Mouse (Mus musculus) limb, embryonic 12.5 days (tissue): ENCODE measurements around the gene Enox1. TPM values are rescaled to one million over a fixed set of nuclear protein-coding genes. Genes with fewer than 3 reads are reported as not detected.
"Not testable (repeated sequence)": the region's sequence is repeated elsewhere in the genome, so short reads cannot be mapped to it uniquely, and the experiment has no call there.

Experiments
- ATAC-seq: fragments of 200-750 bp; cut with Nextera tagmentation; 2 replicates; pipeline ENCODE4 v1.8.0; 2017; ENCODE audit warnings: low read depth, moderate TSS enrichment; ENCODE audit not compliant: insufficient number of reproducible peaks, insufficient read depth, low FRiP score, low TSS enrichment
- H3K27ac ChIP-seq: fragments of 300-500 bp; sonication (generic); 2 replicates; pipeline ENCODE4 v1.5.1; 2016; ENCODE audit warnings: mild to moderate bottlenecking, moderate library complexity
- H3K27me3 ChIP-seq: fragments of 300-500 bp; sonication (generic); 2 replicates; pipeline ENCODE4 v1.6.1; 2016; ENCODE audit warnings: mild to moderate bottlenecking, moderate library complexity
- H3K36me3 ChIP-seq: fragments of 300-500 bp; sonication (generic); 2 replicates; pipeline ENCODE4 v1.6.1; 2016; ENCODE audit warnings: mild to moderate bottlenecking, moderate library complexity
- H3K4me1 ChIP-seq: fragments of 300-500 bp; sonication (generic); replicated peaks from 2 replicates; pipeline ENCODE4 v1.6.1; 2016
- H3K4me2 ChIP-seq: fragments of 300-500 bp; sonication (generic); 2 replicates; pipeline ENCODE4 v1.6.1; 2016; ENCODE audit warnings: mild to moderate bottlenecking, moderate library complexity
- H3K4me3 ChIP-seq: fragments of 300-500 bp; sonication (generic); replicated peaks from 2 replicates; pipeline ENCODE4 v1.5.1; 2016; ENCODE audit warnings: mild to moderate bottlenecking
- H3K9ac ChIP-seq: fragments of 300-500 bp; sonication (generic); replicated peaks from 2 replicates; pipeline ENCODE4 v1.6.1; 2016; ENCODE audit warnings: mild to moderate bottlenecking, moderate library complexity
- H3K9me3 ChIP-seq: fragments of 300-500 bp; sonication (generic); 2 replicates; pipeline ENCODE4 v1.6.1; 2016; ENCODE audit warnings: mild to moderate bottlenecking, moderate library complexity
- WGBS: fragments of 180-500 bp; shearing (Covaris S2); methylation state at CpG from one replicate; pipeline ENCODE4 v1.1.7; 2016; 5-methylcytosine and 5-hydroxymethylcytosine counted together
- polyA plus RNA-seq: library from polyadenylated mRNA; unstranded; fragments of >200 nt; fragmentation: Nextera tagmentation; extraction: Ambion mirVana; gene quantifications from 2 replicates; pipeline ENCODE4 v1.2.1, GENCODE M21; 2016

Gene Enox1
- polyA plus RNA-seq, 1 experiment from 2014 or later = 12.9 TPM

DNA sequence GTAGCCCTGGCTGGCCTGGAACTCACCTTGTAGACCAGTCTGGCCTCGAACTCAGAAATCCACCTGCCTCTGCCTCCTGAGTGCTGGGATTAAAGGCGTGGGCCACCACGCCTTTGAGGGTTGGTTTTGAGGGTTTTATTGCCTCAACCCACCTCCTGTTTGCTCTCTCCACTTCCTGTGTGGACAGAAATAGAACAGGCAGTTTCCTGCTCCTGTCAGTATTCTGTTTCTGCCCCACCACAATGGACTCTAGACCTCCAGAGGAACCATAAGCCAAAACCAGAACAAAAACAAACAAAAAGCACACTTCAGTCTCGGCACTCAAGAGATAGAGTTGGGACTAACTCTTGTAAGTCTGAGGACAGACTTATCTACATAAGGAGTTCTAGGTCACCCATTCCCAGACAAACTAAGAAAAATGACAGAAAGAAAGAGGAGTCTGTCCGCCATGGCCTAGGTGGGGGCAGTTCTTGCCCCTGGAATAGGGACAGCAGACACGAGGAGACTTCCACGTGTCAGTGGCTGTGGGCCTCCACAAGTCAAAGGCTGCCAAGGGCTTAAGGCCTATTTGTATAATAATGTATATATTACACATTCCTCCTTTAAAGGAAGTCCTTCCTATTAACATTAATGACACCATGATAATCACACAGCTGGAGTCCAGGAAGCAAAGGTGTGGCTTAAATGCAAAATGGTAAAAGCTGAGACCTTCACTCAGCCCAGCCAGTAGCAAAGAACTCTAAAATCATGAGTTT, 362.6 kb downstream of the Enox1 start:
- Histone ChIP-seq H3K4me1 (no peaks in the 10 kb centered on the region), H3K9me3 (no peaks in the 10 kb centered on the region), H3K36me3 (no peaks in the 10 kb centered on the region), H3K4me2 (no peak overlapping the region), H3K9ac (no peak overlapping the region), H3K27me3 (no peaks in the 10 kb centered on the region), H3K4me3 (no peak overlapping the region), H3K27ac (no peak overlapping the region)
- WGBS = 77% methylated on average over 7 of the region's 7 CpGs
- ATAC-seq = no peak

DNA sequence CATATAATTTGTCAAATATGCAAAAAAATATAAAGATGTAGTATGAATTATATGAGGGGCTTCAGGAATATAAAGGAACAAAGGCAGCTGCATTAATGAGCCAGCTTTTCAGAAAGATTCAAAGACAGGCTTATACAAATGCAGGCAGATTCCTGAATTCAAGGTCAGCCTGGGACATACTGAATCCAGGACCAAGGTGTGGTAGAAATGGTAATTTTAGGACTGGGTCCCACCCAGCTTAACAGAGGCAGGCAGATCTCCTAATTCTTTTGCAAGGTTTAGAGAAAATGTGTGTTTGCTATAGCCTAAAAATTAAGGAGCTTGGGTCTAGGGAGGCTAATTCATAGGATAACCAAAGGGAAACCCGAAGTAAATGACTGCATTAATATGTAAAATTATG, 363.1 kb downstream of the Enox1 start:
- Histone ChIP-seq H3K27ac (no peak overlapping the region), H3K4me2 (no peak overlapping the region), H3K36me3 (no peaks in the 10 kb centered on the region), H3K4me3 (no peak overlapping the region), H3K27me3 (no peaks in the 10 kb centered on the region), H3K9ac (no peak overlapping the region), H3K4me1 (no peaks in the 10 kb centered on the region), H3K9me3 (no peaks in the 10 kb centered on the region)
- ATAC-seq = no peak
- WGBS = 84% methylated on average over 1 of the region's 1 CpGs

DNA sequence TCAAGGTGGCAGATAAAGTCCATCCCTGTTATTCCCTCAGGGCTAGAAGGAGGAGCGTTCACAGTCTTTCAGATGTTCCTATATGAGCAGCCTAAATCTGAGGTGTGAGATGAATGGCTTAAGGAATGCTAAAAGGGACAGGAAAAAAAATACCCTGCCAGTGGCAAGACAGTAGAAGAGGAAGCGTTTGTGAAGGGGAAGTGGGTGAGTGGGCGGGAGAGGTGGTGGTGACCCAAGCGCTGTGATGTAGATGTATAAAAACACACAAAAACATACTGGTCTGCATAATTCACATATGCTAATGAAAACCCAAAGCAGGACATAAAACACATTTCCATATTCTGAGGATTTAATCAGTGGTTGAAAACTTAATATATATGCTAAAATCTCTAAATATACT, 367.7 kb downstream of the Enox1 start:
- Histone ChIP-seq H3K27ac (no peak overlapping the region), H3K4me2 (no peak overlapping the region), H3K9ac (no peak overlapping the region), H3K27me3 (no peaks in the 10 kb centered on the region), H3K4me3 (no peak overlapping the region), H3K36me3 (no peaks in the 10 kb centered on the region), H3K9me3 (no peaks in the 10 kb centered on the region), H3K4me1 (no peaks in the 10 kb centered on the region)
- ATAC-seq = no peak
- 92% methylated on average over 4 of the region's 4 CpGs for WGBS

DNA sequence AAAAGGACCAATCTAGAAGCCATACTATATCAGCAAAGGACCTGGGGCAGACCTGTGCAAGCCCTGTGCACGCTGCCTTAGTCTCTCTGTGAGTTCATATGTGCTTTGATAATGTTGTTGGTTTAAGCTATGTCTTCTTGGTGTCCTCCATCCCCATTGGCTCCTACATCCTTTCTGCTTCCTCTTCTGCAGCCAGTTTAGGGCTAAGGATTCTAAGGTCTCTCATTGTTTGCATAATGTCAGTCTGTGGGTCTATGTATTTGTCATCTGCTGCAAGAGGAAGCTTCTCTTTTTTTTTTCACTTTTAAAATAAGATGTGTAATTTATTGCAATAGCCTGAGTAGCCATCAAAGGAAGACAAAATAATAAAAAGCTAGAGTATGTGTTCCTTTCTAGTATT, 369.7 kb downstream of the Enox1 start:
- H3K9ac ChIP-seq = no peak overlapping the region
- WGBS = 87% methylated on average over 1 of the region's 1 CpGs
- no peak for ATAC-seq
- no peaks in the 10 kb centered on the region for H3K9me3 ChIP-seq
- H3K27ac ChIP-seq = no peak overlapping the region
- H3K4me2 ChIP-seq = no peak overlapping the region
- H3K27me3 ChIP-seq = no peaks in the 10 kb centered on the region
- H3K4me3 ChIP-seq = no peak overlapping the region
- no peaks in the 10 kb centered on the region for H3K4me1 ChIP-seq
- no peaks in the 10 kb centered on the region for H3K36me3 ChIP-seq

DNA sequence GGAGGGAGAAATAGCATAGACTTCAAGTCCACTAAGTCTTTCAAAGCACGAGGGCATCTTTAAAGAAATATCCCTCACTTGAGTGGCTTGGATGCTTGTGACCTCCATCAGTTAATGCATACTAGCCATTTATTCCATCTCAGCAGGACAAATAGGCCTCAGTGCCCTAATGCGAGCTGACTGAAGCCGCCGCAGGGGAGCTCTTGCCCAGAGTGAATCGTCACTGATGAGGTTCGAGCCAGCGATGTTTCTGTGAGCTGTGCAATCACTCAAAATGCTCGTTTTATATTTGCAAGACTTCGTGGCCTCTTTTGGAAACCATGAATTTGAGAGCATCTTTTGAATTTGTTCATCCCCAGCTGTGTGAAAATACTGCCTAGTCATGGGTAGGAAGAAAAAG, 372.6 kb downstream of the Enox1 start:
- Histone ChIP-seq H3K36me3 (no peaks in the 10 kb centered on the region), H3K9ac (no peak overlapping the region), H3K4me3 (no peak overlapping the region), H3K9me3 (no peaks in the 10 kb centered on the region), H3K27me3 (no peaks in the 10 kb centered on the region), H3K27ac (no peak overlapping the region), H3K4me1 (no peaks in the 10 kb centered on the region), H3K4me2 (no peak overlapping the region)
- WGBS = 88% methylated on average over 9 of the region's 9 CpGs
- ATAC-seq = no peak

DNA sequence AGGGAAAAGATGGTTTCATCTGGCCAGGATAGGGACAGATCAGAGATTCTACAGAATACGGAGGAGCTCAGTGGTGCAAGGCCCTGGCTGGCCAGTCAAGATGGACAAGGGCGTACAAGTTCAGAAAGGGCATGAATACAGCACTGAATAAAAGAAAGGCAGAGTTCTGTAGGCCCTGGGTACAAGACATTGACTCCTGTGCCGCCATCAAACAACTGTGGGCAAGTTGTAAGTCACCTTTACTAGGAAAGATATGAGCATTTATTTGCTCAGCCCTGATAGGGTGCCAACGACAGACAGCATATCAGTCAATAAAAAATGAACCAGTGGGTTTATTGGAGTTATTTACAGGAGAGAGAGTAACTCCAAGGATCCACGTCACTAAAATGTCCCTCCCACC, 373.1 kb downstream of the Enox1 start:
- Histone ChIP-seq H3K36me3 (no peaks in the 10 kb centered on the region), H3K27ac (no peak overlapping the region), H3K9ac (no peak overlapping the region), H3K4me3 (no peak overlapping the region), H3K27me3 (no peaks in the 10 kb centered on the region), H3K9me3 (no peaks in the 10 kb centered on the region), H3K4me2 (no peak overlapping the region), H3K4me1 (no peaks in the 10 kb centered on the region)
- ATAC-seq = no peak
- 87% methylated on average over 5 of the region's 5 CpGs for WGBS

DNA sequence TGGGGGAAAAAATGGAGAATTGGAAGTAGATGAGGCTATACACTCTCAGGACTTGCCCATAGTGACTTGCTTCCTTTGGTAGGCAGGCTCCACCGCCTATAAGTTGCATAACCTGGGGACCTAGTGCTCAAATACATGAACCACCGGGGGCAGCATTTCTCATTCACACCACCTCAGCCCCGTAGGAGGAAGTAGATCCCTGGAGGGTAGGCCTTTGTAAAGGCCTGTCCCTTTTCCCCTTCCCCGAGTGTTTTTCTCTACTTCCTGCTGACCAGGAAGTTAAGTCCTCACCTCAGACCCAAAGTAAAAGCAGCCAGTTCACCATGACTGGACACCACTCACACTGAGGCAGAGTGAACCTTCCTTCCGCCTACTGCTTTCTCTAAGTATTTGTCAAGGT, 377.1 kb downstream of the Enox1 start:
- Histone ChIP-seq H3K27ac (no peak overlapping the region), H3K4me2 (no peak overlapping the region), H3K27me3 (no peaks in the 10 kb centered on the region), H3K4me3 (no peak overlapping the region), H3K4me1 (no peaks in the 10 kb centered on the region), H3K9me3 (no peaks in the 10 kb centered on the region), H3K9ac (no peak overlapping the region), H3K36me3 (no peaks in the 10 kb centered on the region)
- no peak for ATAC-seq
- WGBS = 72% methylated on average over 5 of the region's 5 CpGs

DNA sequence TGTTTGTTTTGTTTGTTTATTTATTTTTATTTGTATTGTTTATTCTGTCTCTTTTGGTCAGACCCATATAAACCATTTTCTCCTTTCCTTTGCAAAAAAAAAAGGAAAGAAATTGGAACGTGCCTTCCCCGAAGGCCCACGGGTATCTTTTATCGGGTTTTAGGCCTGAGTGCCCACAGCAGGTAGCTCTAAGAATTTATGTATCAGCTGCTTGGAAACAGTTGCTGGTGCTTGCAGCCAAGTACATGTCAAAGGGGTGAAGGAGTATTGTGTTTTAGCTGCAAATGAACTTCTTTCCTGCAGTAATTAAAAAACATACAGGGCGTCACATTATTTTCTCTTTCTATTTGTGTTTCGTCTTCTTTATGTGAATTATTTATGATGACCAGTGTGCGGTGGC, 377.6 kb downstream of the Enox1 start:
- Histone ChIP-seq H3K9me3 (no peaks in the 10 kb centered on the region), H3K4me2 (no peak overlapping the region), H3K27me3 (no peaks in the 10 kb centered on the region), H3K9ac (no peak overlapping the region), H3K4me3 (no peak overlapping the region), H3K27ac (no peak overlapping the region), H3K4me1 (no peaks in the 10 kb centered on the region), H3K36me3 (no peaks in the 10 kb centered on the region)
- ATAC-seq = no peak
- WGBS = 63% methylated on average over 7 of the region's 7 CpGs

DNA sequence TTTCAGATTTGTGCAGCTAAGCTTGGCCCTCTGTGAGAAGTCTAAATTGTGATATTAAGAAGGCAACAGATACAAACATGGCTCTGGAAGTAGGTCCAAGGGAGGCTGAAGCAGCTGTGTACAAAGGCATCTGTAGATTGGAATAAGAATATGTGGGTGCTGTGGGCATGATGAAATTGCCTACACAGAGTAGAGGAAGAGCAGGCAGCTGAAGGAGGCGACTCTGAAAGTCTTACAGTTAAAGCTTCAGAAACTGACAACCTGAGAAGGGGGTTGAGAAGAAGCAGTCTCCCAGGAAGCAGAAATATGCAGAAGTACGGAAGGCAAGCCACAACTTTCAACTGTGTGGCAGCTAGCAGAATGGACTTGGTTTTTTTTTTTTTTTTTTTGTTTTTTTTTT, 380.0 kb downstream of the Enox1 start:
- no peak overlapping the region for H3K4me2 ChIP-seq
- H3K4me3 ChIP-seq = no peak overlapping the region
- ATAC-seq = no peak
- WGBS = 87% methylated on average over 2 of the region's 2 CpGs
- peaks cover 4% of the 10 kb centered on the region; the same call in 1 of the 2 replicates for H3K9me3 ChIP-seq
- no peaks in the 10 kb centered on the region for H3K27me3 ChIP-seq
- H3K27ac ChIP-seq = no peak overlapping the region
- no peaks in the 10 kb centered on the region for H3K36me3 ChIP-seq
- H3K9ac ChIP-seq = no peak overlapping the region
- no peaks in the 10 kb centered on the region for H3K4me1 ChIP-seq

DNA sequence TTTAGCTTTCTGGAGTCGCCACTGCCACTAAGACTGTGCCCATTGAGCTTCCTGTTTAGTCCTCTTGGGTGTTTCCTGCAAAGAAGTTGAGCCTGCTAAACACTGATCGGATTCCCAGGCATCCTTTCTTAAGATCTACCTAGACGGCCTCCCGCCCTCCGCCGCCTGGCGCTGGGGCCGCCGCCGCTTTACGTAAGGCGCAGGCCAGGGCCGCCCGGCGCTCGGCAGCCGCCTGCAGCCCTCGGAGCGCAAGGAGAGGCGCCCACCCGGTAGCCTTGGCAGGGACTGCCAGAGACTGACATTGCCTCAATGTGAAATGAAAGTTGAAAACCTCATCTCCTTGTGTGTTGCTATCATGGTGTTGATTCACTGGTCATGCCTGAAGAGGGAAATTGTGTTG, 383.0 kb downstream of the Enox1 start:
- H3K27ac ChIP-seq, H3K4me1 ChIP-seq, H3K36me3 ChIP-seq, H3K9me3 ChIP-seq, H3K4me3 ChIP-seq, H3K4me2 ChIP-seq, H3K9ac ChIP-seq, H3K27me3 ChIP-seq, ATAC-seq: not testable (repeated sequence)
- WGBS = 54% methylated on average over 21 of the region's 21 CpGs

DNA sequence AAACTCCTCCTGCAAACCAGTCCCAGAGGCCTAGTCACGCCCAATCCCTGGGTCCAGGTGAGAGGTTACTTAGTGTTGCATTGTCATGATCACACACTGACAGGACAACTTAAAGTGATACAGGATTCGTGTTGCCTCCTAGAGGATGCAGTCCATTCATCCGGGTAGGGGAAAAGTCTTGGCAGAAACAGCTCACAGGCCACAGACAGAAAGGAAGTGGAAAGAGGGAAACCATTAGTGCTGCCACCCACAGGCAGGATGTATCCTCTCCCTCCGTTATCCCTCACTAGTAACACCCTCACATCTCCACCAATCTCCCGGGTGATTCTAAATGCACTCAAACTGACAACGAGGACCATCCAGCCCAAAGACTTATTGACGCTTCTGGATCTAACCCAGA, 385.4 kb downstream of the Enox1 start:
- ATAC-seq = no peak
- H3K27me3 ChIP-seq = no peaks in the 10 kb centered on the region
- no peak overlapping the region for H3K4me3 ChIP-seq
- H3K4me1 ChIP-seq = peaks cover 3% of the 10 kb centered on the region; the same call in 1 of the 2 replicates
- H3K27ac ChIP-seq = no peak overlapping the region
- no peak overlapping the region for H3K9ac ChIP-seq
- peaks cover 4% of the 10 kb centered on the region; the same call in 1 of the 2 replicates for H3K9me3 ChIP-seq
- no peaks in the 10 kb centered on the region for H3K36me3 ChIP-seq
- no peak overlapping the region for H3K4me2 ChIP-seq
- whole genome bisulfite sequencing = 76% methylated on average over 7 of the region's 7 CpGs
